Mouse (Mus musculus) embryonic facial prominence, embryonic 14.5 days (tissue): ENCODE results near the gene Ctbp1. TPM values are rescaled to one million over a fixed set of nuclear protein-coding genes. Genes with fewer than 3 reads are reported as not detected.

Experiments used
- ATAC-seq: fragments of 200-750 bp; cut with Nextera tagmentation; 2 replicates; pipeline ENCODE4 v1.8.0; 2017; ENCODE audit warnings: low read depth, moderate number of reproducible peaks, moderate TSS enrichment
- DNase-seq: peaks from one replicate; pipeline ENCODE4 v3.0.0-alpha.2; 2015; ENCODE audit warnings: low spot score
- H3K27ac ChIP-seq: fragments of 300-500 bp; sonication (generic); replicated peaks from 2 replicates; pipeline ENCODE4 v1.5.1; 2014; ENCODE audit warnings: low read depth, mild to moderate bottlenecking, low read length, moderate library complexity
- H3K27me3 ChIP-seq: fragments of 300-500 bp; sonication (generic); replicated peaks from 2 replicates; pipeline ENCODE4 v1.6.1; 2014; ENCODE audit warnings: low read length; ENCODE audit not compliant: control insufficient read depth, insufficient read depth
- H3K36me3 ChIP-seq: fragments of 300-500 bp; sonication (generic); 2 replicates; pipeline ENCODE4 v1.6.1; 2014; ENCODE audit warnings: low read length, mixed read lengths; ENCODE audit not compliant: control insufficient read depth, insufficient read depth
- H3K4me1 ChIP-seq: fragments of 300-500 bp; sonication (generic); 2 replicates; pipeline ENCODE4 v1.6.1; 2014; ENCODE audit warnings: antibody characterized with exemption, low read length; ENCODE audit not compliant: control insufficient read depth, insufficient read depth
- H3K4me2 ChIP-seq: fragments of 300-500 bp; sonication (generic); 2 replicates; pipeline ENCODE4 v1.6.1; 2014; ENCODE audit warnings: low read depth, mild to moderate bottlenecking, low read length, moderate library complexity, mixed read lengths
- H3K4me3 ChIP-seq: fragments of 300-500 bp; sonication (generic); 2 replicates; pipeline ENCODE4 v1.5.1; 2014; ENCODE audit warnings: low read depth, mild to moderate bottlenecking, low read length
- H3K9ac ChIP-seq: fragments of 300-500 bp; sonication (generic); 2 replicates; pipeline ENCODE4 v1.6.1; 2014; ENCODE audit warnings: low read depth, mild to moderate bottlenecking, low read length, moderate library complexity, mixed read lengths
- H3K9me3 ChIP-seq: fragments of 300-500 bp; sonication (generic); 2 replicates; pipeline ENCODE4 v1.6.1; 2016; ENCODE audit warnings: low read length; ENCODE audit not compliant: control insufficient read depth
- WGBS: fragments of 180-500 bp; shearing (Covaris S2); extraction: QIAGEN DNeasy Blood & Tissue Kit; methylation state at CpG from one replicate; pipeline ENCODE4 v1.1.7; 2014; 5-methylcytosine and 5-hydroxymethylcytosine counted together
- polyA plus RNA-seq: library from polyadenylated mRNA; unstranded; fragments of >200 nt; fragmentation: Nextera tagmentation; extraction: Ambion mirVana; gene quantifications from 2 replicates; pipeline ENCODE4 v1.2.1, GENCODE M21; 2014

Gene Ctbp1
- polyA plus RNA-seq, 1 experiment from 2014 or later: 290 TPM

- ATAC-seq (no peak), DNase-seq (no peak)
- no peaks in the 10 kb centered on the region for H3K27me3 ChIP-seq
- no peaks in the 10 kb centered on the region for H3K36me3 ChIP-seq
- H3K4me3 ChIP-seq: no peak overlapping the region
- H3K9ac ChIP-seq: no peak overlapping the region
- no peak overlapping the region for H3K4me2 ChIP-seq
- 85% methylated on average over 1 of the region's 1 CpGs for WGBS
- no peak overlapping the region for H3K27ac ChIP-seq
- no peaks in the 10 kb centered on the region for H3K9me3 ChIP-seq
- no peaks in the 10 kb centered on the region for H3K4me1 ChIP-seq
Measured at GRCm38 (mm10) chr5:33281428-33281827, 6.6 kb upstream of the Ctbp1 start.

DNA sequence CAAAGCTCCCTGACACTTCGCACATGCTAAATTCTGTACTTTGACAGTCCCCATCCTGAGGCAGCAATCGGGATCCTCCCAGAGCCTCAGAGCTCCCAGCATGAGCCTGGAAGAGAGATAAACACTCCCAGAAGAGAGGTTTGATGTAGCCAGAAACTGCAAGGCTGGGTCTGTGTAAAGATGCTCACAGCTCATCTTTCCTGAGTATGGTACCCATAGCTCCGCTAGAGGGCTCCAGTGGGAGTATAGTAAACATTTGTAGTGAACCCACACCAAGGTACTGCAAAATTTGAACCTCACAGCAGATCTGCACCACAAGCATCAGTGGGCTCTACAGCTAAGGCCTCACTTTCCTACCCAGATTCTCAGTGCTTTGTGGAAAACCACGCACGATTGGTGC lies 4.2 kb upstream of the Ctbp1 start:
- no peak overlapping the region for H3K4me2 ChIP-seq
- H3K27ac ChIP-seq: no peak overlapping the region
- ATAC-seq: no peak
- no peaks in the 10 kb centered on the region for H3K27me3 ChIP-seq
- H3K36me3 ChIP-seq: no peaks in the 10 kb centered on the region
- 49% methylated on average over 5 of the region's 5 CpGs for WGBS
- H3K4me3 ChIP-seq: no peak overlapping the region
- no peak overlapping the region for H3K9ac ChIP-seq
- peak; percentile 54 for DNase-seq
- no peaks in the 10 kb centered on the region for H3K9me3 ChIP-seq
- H3K4me1 ChIP-seq: no peaks in the 10 kb centered on the region

GRCm38 (mm10) chr5:33277286-33277685 lies 2.5 kb upstream of the Ctbp1 start:
- no peaks in the 10 kb centered on the region for H3K27me3 ChIP-seq
- peaks cover 11% of the 10 kb centered on the region; the same call in 1 of the 2 replicates for H3K4me1 ChIP-seq
- peaks cover 8% of the 10 kb centered on the region; the same call in 1 of the 2 replicates for H3K36me3 ChIP-seq
- no peak overlapping the region for H3K4me3 ChIP-seq
- H3K27ac ChIP-seq: no peak overlapping the region
- no peak overlapping the region for H3K4me2 ChIP-seq
- DNase-seq (no peak), ATAC-seq (no peak)
- WGBS: 83% methylated on average over 2 of the region's 2 CpGs
- no peak overlapping the region for H3K9ac ChIP-seq
- H3K9me3 ChIP-seq: no peaks in the 10 kb centered on the region

DNA sequence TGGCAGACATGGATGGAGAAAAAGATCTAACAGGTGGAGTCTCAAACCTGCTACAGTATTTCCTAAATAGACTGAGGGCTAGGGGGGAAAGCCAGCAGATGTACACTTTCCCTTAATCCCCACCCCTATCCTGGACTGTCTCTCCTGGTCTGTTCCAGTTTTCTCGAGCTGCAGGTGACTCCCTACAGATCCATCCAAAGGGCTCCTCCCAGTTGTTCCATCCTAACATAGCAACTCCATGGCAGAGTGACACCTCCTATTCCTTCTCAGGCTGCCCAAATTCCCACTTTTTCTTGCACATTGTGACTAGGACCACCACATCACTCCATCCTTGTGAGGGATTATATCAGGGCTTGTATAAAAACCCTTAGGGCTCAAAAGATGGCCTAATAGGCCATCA lies 960 bp upstream of the Ctbp1 start:
- ATAC-seq (no peak), DNase-seq (no peak)
- Histone ChIP-seq H3K4me3 (peak overlapping the region; percentile 89), H3K27me3 (no peaks in the 10 kb centered on the region), H3K4me1 (peaks cover 11% of the 10 kb centered on the region; the same call in 1 of the 2 replicates), H3K9ac (no peak overlapping the region), H3K36me3 (peaks cover 11% of the 10 kb centered on the region; the same call in 1 of the 2 replicates), H3K4me2 (peak overlapping the region; percentile 59), H3K9me3 (no peaks in the 10 kb centered on the region), H3K27ac (no peak overlapping the region)
- 19% methylated on average over 1 of the region's 1 CpGs for whole genome bisulfite sequencing

GRCm38 (mm10) chr5:33274085-33274952 lies 475 bp downstream of the Ctbp1 start:
- Histone ChIP-seq H3K4me1 (peaks cover 11% of the 10 kb centered on the region; the same call in 1 of the 2 replicates), H3K4me2 (peak overlapping the region; percentile 89), H3K36me3 (peaks cover 20% of the 10 kb centered on the region), H3K27ac (peak overlapping the region; percentile 98), H3K27me3 (no peaks in the 10 kb centered on the region), H3K9me3 (no peaks in the 10 kb centered on the region), H3K9ac (peak overlapping the region; percentile 93), H3K4me3 (peak overlapping the region; percentile 89)
- ATAC-seq: peak; percentile 58
- WGBS: under 1% methylated on average over 22 of the region's 97 CpGs
- peak; percentile 93 for DNase-seq

DNA sequence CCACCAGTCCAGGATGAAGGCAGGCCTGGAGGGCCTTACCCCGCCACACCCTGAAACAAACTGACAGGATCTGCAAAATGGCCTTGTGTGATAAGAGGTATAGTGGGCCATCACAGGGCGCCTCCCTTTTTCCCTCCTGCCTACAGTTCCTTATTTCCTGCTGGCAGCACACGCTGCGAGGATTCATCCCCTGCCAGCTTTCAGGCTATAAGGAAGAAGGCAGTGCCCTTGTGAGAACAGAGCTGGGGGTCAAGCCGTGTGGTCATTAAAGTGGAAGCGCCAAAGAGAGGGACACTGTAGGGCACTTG lies 1.1 kb downstream of the Ctbp1 start:
- H3K4me2 ChIP-seq: peak overlapping the region; percentile 89
- ATAC-seq: no peak
- H3K9me3 ChIP-seq: no peaks in the 10 kb centered on the region
- peak overlapping the region; percentile 93 for H3K9ac ChIP-seq
- H3K4me1 ChIP-seq: peaks cover 11% of the 10 kb centered on the region; the same call in 1 of the 2 replicates
- H3K4me3 ChIP-seq: peak overlapping the region; percentile 89
- H3K27ac ChIP-seq: peak overlapping the region; percentile 98; the same call in 1 of the 2 replicates
- peaks cover 26% of the 10 kb centered on the region for H3K36me3 ChIP-seq
- 9% methylated on average over 6 of the region's 6 CpGs for whole genome bisulfite sequencing
- DNase-seq: no peak
- no peaks in the 10 kb centered on the region for H3K27me3 ChIP-seq

DNA sequence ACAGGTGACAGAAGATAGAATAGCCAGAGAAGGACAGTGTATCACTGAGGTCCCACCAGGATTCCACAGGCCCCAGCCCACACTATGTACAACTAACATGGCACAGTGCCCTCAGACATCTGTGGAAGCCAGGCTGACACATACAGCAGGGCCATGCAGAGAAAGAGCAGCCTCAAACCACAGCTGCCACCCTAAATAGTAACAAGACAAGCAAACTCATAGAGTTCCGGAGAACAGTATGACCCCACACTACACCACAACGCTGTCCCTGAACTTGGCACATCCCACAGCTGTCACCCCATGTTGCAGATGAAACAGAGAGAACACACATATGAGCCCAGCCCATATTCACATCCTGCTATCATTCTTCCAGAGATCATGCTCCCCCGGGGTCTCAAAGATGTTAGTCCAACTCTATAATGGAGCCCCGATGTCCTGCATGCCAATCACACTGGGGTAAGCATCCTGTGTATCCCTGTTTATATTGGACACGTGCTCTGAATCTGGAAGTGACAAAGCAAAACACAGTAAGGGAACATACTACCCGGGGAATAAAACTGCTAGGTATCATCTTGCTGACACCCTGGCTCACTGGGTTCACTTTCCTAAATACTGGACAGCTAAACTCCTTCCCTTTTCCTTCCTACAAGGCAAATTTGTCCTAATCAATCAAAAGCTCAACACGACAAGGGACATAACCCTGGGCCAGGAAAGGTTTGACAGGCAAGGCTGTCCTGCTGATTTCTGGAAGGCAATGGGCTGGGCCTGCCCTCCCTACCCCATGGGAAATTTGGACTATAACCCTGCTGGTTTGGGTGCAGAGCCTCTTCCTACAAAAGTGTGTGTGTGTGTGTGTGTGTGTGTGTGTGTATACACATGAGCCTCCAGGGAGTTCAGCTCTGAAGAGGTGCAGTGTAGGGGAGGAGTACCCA lies 1.7 kb downstream of the Ctbp1 start:
- no peaks in the 10 kb centered on the region for H3K27me3 ChIP-seq
- H3K36me3 ChIP-seq: peaks cover 32% of the 10 kb centered on the region
- ATAC-seq: no peak
- no peak for DNase-seq
- H3K4me3 ChIP-seq: peak overlapping the region; percentile 89
- no peak overlapping the region for H3K27ac ChIP-seq
- peak overlapping the region; percentile 93 for H3K9ac ChIP-seq
- 78% methylated on average over 7 of the region's 7 CpGs for WGBS
- H3K4me1 ChIP-seq: peaks cover 11% of the 10 kb centered on the region; the same call in 1 of the 2 replicates
- H3K9me3 ChIP-seq: no peaks in the 10 kb centered on the region
- H3K4me2 ChIP-seq: peak overlapping the region; percentile 89

- Histone ChIP-seq H3K4me3 (no peak overlapping the region), H3K4me1 (peaks cover 11% of the 10 kb centered on the region; the same call in 1 of the 2 replicates), H3K36me3 (peaks cover 42% of the 10 kb centered on the region), H3K4me2 (no peak overlapping the region), H3K9me3 (no peaks in the 10 kb centered on the region), H3K27me3 (no peaks in the 10 kb centered on the region), H3K27ac (no peak overlapping the region), H3K9ac (peak overlapping the region; percentile 31; the same call in 1 of the 2 replicates)
- 80% methylated on average over 7 of the region's 7 CpGs for WGBS
- ATAC-seq (no peak), DNase-seq (no peak)
Measured at GRCm38 (mm10) chr5:33272146-33272545, 2.6 kb downstream of the Ctbp1 start.
